Mouse (Mus musculus) kidney, postnatal 4 days (tissue): ENCODE measurements around the gene Notch3.
A peak's percentile ranks its signal among the peaks of the same experiment; 100 is the strongest.
"Not testable (repeated sequence)": the region's sequence is repeated elsewhere in the genome, so short reads cannot be mapped to it uniquely, and the experiment has no call there.

Experiments
- DNase-seq, 2 experiments: peaks; one replicate each; pipeline ENCODE4 v3.0.0; 2021; ENCODE audit warnings: mixed read lengths in 2 of 2

Notch3 gene

DNA sequence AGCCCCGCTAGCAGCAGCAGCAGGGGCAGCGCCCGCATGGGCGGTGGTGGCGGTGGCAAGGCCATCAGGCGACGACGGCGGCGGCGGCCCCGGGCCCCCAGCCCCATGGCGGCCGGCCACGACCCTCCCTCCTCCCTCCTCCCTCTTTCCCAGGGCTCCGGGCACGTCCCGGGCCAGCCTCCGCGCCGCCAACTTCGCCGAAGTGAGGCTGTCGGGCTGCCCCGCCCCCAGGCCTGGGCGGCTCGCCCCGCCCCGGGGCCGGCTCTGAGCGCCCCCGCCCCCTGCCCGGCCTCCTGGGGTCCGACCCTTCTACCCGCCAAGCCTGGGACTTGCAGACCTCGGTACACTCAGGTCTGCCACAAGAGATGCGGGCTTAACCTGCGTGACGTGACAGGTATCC, at the start of gene Notch3:
TSS of gene Notch3 (minus strand) at position 166 of the 400 bp plus-strand sequence.
- peak; percentile 85 to 91 for DNase-seq

DNA sequence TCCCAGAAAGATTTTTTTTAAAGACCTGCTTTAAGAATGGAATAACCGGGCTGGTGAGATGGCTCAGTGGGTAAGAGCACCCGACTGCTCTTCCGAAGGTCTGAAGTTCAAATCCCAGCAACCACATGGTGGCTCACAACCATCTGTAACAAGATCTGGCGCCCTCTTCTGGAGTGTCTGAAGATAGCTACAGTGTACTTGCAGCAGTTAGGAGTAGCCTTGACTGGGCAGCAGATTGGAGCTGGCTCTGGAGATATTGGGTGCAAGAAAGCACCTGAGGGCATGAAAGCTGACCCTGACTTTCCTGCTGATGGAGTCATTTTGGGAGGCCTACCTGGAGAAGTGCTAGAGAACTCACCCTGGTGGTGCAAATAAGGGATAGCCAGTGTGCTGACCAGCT, 48.9 kb upstream of the Notch3 start:
- DNase-seq, result not testable (repeated sequence)

DNA sequence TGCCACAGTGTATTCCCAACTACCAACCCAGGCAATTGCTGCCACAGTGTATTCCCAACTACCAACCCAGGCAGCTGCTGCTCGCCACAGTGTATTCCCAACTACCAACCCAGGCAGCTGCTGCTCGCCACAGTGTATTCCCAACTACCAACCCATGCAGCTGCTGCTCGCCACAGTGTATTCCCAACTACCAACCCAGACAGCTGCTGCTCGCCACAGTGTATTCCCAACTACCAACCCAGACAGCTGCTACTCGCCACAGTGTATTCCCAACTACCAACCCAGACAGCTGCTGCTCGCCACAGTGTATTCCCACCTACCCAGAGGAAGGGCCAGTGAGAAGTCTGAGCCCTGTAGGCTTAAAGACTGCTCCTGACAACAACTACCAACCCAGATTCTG, 44.9 kb upstream of the Notch3 start:
- DNase-seq, result not testable (repeated sequence)

DNA sequence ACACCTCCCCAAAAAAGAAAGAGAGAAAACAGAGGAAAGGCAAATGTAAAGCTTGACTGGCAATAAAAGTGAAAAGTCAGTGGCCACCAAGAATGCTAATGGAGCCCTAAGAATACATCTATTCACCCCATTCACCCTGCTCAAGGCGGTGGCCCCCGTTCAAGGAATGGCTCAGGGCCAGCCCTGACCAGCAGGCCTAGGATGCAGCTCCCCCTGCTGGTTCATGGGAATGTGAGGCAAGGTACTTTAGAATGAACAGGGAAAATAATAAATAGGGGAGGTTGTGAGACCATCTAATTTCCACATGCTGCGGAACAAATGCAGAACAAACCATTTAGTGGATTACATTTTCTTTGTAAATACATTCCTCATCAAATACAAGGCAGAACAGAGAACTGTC, 43.1 kb upstream of the Notch3 start:
- DNase-seq, result peak; percentile 79 to 85

DNA sequence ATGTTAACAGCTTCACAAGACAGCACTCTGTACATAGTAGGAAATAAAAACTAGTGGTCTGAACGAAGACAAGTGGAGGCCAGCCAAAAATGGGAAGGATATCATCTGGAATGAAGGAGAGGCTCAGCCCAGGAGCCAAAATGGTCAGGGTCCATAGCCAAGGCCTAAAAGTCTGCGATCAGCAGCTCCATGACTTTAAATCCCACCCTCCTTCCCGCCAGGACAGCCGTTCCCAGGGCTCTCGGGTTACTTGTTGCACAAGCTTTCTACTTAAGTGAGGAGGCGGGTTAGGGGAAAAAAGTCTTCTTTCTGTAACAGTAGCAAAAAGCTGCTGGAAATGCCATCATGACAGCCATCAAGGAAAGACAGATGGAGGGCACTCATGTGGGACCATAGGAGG, 42.5 kb upstream of the Notch3 start:
- peak; percentile 67 to 76 for DNase-seq

DNA sequence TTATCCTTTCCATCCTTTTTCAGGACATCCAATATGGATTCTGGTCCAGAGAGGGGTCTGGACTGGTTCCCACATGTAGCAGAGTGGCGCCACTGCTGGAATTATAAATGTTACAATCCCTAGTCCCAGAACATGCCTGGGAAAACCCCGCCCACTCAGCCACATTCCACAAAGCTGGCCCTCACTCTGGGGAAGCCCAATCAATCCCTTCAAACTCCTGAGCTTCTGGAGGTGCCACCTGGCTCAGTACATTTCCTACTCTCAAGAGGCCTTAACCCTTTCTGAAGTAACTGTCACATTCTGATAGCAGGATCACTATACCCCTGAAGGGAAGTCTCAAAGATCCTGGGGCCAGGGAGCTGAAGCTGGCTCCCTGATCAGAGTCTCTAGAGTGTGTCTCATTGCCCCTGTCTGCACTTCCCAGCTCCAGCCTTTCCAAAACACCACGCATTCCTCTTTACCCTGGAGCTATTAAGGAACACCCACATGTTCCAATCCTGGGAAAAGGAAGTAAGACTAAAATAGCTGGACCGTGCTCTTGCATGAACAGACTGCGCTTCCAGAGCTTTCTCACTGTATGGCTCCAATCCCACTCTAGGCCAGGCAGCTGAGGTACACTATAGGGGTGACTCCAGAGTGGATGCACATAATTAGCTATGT, 41.1 kb upstream of the Notch3 start:
- peak; percentile 61 to 71 for DNase-seq

DNA sequence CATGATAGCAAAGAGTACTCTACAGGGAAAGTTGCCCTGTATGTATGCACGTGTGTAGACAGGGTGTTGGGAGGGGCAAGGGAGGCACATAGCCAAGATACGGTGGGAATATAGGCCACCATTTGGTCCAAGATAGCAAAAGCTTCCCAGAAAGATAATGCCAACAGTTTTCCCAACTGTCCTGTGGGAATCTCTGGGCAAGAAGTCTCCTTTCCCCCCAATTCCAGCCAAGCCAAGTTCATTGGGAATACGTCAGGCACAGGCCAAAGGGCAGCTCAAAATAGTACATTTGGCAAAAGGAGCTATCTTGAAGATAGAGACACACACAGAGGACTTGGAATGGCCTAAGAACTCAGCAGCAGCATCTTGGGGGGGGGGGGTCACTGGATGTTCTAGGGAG, 38.7 kb upstream of the Notch3 start:
- DNase-seq, result no peak

DNA sequence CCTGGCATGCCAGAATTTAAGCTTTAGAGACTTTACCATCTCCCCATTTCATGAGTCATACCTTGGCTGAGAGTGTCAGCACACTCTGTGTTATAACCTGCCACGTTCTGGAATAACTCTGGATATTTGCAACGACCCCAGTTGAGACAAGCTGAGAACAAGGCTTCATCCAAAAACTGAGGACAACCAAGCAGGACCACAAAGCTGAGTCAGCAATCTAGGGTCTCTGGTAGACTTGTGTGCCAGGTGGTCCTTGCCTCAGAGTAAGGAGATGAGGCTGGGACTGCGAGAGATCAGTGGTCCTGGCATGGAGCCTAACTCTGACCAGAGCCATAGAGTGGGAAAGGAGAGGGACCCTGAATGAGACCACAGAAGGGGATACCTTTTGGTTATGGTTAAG, 36.3 kb upstream of the Notch3 start:
- DNase-seq, result no peak

DNA sequence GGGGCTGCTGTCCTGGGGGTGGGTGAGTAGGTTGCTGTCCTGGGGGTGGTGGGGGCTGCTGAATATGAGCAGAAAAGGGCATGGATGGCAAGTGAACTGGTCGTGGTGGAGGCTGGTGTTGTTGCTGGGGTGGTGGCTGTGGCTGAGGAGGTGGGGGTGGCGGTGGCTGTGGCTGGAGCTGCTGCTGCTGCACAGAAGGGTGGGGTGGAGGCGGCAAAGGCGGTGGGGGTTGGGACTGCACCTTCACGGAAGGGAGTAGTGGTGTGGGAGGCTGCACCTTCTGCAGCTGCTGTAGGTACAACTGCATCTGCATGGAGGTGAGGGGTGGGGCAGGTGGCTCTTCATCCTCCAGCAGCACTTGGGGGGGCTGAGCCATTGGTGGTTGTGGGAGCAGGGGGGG, 34.4 kb upstream of the Notch3 start:
- no peak for DNase-seq

DNA sequence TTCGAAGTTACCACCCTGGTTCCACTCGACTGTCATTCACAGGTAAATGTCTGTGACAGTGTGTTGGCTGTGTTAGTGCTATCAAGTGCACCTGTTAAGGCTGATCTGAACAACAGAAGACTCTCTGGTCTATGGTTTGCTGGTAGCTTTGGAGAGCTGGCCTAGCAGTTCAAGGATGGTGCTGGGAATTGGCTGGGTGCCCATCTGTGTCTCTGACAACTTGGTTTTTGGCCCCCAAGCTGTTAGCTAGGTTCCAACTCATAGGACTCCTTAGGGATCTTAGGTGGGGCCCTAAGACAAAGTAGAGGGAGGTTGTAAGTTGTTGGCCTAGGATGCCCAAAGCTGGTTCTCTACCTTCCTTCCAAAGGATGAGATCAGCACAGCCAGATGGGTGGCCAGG, 33.1 kb upstream of the Notch3 start:
- DNase-seq, result no peak

DNA sequence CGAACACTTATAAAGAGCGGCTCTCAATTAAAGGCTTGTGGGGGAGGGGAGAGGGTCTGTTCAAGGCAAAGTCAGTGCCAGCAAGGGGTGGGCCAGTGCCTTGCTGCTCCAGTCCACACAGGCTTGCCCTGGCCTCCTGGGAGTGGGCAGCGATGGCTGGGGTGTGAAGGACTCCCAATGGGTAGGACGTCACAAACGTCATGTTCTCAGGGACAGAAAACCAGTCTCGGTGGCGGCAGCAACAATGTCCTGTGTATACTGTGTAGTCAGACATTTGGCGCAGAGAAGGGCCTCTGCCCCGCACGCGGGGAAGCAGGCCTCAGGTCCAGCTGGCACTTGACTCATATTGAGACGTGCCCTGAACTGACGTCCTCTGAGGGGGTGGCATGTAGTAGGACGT, 30.5 kb upstream of the Notch3 start:
- no peak for DNase-seq

DNA sequence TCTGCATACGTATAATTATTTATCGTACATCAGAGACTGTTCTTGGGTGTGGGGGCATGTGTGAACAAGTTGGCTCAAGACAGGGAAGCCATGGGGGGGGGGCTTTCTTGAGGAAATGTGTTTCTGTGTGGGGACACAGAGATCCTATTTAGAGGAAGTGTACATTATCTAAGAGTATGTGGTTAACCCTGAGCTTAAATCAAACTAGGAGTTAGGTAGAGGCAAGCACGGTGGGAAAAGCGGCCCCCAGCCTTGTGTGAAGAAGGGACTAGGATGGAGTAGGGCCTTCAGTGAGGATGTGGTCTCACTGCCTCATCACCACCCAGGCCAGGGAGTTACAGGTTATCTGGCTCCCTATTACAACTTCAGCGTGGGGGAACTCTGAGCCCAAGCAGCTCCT, 29.1 kb upstream of the Notch3 start:
- no peak for DNase-seq

DNA sequence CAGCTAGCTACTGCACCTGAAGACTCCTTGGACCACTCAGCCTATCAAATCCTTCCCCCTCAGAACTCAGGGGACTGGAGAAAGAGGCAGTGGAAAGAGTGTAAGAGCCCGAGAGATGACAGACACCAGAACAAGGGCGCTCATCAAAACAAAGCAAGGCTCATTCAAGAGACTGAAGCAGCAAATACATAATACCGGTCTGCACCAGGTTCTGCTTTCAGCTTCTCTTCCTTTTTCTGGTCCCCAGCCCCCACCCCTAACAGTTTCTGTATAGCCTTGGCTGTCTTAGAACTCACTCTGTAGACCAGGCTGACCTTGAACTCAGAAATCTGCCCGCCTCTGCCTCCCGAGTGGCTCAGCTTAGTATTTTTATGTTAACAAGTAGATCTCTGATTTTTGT, 26.4 kb upstream of the Notch3 start:
- no peak for DNase-seq

DNA sequence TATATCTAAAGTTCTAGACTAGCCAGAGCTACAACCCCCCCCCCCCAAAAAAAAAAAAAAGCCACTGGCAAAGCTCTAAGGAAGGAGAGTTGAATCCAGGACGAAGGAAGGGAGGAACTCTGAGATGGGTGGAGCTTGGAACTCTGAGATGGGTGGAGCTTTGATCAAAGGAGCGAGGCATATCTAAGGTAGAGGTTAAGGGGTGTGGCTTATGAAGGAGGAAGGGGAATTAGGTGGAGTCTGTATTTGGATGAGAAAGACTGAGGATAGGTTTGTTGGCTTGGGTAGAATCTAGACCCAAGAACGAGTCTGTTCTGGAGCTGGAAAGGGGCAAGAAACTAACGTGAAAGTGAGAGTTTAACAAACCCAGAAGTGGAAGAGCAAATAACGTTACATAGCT, 23.2 kb upstream of the Notch3 start:
- no peak for DNase-seq

DNA sequence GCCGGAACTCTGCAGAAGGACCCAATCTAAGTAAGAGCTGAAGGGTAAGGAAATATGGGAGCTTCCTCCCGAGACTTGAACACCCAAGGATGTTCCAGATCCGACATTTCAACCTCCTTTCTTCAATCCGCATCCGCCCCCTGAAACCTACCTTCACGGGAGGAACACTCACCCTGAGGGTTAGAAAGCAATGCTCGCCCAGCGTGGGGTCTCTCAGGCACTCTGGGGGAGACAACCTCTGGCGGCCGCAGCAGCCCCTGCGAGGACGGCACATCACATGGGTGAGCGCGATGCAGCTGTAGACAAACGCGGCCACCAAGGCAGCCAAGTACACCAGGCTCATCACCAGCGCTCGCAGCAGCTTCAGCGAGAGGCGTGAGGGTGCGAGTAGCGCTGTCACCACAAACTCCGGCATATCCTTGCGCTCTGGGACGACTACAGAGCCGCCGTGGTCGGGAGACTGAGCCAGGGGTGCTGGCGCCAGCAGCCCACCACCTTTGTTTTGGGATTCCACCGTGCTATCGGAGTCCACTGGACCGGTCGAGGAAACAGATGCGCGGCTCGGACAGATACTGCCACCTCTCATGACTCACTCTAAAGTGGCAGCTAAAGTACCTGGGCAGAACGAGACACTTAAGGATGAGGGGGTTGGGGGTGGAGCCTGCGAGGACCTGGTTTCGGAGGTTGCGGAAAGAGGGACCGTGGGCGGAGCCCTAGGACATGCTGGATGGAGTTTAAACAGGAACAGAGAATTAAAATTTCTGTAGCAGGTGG, 22.4 kb upstream of the Notch3 start, which contains the start of gene Ephx3:
TSS of gene Ephx3 (minus strand) at position 687 of the 774 bp plus-strand sequence.
- DNase-seq, result peak; percentile 22 to 46

DNA sequence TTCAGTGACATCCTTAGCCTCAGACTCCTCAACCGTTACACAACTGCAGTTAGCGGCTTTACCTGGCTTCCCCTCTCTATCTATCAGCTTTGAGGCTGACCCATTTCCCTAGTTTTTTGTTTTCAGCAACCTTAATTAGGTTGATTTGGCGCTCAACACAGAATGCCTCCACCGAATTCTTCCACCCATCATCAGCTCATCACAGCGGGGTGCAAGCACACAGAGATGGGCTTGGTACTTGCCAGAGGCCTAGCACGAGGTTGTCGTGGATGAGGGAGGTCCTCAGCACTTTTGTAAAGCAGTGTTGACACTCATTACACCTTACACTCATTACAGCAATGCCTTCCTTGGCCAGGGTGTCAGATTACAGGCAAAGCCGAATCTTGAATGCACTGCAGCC, 16.4 kb upstream of the Notch3 start:
- no peak for DNase-seq

DNA sequence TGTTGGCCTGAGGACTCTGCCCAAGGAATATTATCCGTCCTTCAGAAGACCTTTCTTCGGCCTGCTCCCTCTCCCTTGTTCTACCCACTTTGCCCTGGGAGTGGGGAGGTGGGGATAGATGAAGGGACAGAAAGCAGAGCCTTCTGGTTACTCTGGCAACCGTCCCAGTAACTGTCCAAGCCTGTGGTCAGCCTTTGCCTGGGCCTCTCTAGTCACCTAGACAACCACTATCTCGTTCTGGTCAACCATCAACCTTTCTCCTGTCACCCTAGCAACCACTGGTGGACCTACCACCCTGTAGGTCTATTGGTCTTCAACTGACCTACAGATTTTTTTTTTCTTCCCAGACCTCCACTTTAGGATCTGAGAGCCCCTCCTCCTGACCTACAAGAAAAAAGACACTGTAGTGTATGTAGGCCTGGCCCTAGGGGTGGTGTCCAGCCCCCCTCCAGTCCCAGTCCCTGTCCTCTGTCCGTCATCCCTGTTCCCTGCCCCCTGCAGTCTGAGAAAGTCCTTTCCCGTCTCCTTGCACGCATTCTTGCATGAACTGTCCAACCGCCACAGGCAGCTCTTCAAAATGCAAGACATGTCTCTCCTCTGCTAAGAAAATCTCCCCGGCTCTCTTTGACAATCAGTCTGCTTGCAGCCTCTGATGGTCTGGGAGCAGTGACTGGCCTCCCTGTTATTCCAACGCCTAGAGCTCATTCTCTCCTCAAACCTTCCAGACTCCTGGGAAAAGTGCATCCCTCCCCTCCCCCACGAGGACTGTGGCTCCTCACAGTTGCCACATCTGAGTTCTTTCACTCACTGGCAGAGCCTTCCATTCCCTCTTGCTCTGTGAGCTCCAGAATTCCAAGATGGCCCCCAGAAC, 13.2 kb upstream of the Notch3 start:
- DNase-seq, result peak in 1 of 2 experiments; percentile 43

DNA sequence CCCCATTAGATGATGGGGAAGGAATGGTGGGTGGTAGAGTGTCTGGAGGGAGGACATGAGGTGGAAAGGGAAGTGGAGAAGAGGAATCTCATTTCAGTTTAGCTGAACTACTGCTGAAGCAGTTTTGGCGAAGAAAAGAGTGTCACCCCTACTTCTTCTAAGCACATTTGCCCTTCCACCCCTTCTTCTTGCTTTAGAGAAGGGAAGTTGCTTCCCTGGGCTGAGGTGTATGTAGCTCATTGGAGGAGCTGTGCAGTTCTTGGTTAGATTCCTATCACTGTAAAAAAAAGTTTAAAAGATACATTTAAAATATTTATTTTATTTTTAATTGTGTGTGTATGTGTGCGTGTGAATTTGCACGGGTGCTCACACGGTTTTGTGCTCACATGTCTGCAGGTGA, 10.3 kb upstream of the Notch3 start:
- no peak for DNase-seq

DNA sequence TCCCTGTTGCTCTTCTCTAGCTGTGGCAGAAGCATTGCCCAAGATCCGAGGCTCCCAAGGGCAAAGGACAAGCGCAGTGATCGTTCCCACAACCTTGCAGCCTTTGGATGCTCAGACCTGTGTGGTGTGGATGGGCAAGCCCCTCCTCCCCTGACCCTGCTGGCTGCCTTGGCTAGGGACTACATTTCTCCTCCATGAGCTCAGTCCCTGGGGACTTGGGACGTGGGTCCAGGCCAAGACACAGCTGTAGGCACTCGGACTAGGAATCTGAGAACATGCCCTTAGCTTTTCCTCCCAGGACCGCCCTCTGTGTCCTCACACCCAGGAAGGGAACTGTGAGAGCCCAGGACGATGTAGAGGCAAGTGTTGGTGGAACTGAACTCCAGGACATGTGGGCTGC, 6.5 kb upstream of the Notch3 start:
- DNase-seq, result peak; percentile 80 to 83

DNA sequence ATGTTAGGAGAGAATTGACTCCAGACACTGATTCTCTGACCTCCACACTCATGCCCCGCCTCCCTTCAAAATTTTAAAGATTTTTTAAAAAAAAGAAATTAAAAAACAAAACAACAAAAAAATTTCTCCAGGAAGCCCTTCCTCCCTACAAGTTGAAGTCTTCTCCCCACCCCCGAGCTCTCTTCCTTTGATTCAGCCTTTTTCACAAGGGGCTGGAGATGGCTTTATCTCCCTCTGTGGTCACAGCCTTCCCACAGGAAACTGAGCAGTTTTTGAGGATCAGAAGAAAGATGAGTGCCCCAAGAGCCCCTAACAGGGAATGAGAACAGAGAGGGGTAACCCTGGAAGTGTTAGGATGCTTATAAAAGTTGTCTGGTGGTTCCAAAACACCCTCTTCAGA, 5.8 kb upstream of the Notch3 start:
- no peak for DNase-seq

DNA sequence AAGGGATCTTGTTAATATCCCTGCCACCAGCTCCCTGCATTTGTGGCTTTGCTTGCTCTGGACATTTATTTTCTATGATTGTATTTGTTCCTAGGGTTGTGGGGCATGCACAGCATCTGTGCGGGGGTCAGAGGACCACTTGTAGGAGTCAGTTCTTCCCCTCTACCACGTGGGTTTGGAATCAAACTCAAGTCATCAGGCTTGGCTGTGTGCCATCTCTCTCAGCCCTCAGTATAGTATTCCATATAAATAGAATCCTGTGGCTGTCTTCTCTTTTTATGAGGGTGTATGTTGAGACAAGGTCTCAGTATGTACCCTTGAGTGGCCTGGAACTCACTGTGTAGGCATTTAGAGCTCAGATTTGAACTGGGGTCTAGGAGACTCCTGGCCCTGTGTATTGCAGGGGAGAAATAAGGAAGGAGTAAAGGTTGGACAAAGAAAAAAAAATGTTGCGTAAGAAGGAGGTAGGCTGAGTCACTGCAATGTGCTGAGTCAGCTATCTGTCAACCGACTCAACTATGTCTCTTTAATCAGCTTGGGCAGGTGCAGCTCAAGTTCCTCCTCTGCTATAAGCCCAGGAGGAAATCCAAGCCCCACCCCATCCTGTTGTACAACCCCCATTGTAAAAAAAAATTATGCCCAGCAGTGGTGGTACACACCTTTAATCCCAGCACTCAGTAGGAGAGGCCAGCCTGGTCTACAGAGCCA, 3.0 kb upstream of the Notch3 start:
- no peak for DNase-seq

DNA sequence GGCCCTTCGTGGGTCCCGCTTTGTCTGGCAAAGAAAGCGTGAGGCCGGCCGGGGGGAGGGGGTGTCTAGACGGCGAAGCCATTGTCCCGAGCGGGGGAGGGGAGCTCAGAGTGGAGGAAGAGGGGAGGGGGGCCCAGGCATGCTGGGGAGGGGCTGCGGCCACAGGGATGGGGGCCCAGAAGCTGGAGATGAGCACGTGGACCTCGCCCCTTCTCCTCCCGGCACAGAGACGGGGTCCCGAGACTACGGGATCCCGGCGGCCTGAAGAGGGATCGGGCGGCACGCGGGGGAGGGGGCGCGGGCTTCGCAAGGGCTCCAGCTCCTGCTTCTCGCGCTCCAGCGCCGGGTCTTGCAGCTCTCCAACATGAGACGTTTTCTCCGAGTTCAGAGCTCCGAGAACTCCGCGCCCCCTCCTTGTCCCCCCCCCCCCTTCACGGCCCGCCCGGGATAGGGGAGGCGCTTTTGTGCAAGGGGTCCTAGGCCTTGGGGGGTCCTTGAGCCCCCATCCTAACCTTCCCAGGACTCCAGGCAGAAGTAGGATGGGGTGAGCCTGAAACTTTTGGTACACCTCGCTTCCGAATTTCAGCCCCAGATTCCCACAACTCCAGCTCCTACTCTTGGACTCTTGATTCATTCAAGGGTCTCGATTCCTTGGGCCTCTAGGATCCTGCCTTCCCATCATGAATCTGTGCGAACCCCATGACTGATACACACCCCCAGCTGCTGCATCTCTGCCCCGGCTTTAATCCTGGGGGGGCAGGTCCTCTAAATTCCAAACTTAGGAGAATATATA, 653 bp downstream of the Notch3 start:
- DNase-seq, result peak; percentile 91 to 94
